Mouse (Mus musculus): ENCODE results near the gene Gm28557. TPM values are rescaled to one million over a fixed set of nuclear protein-coding genes. Genes with fewer than 3 reads are reported as not detected.

The Gm28557 gene
- polyA plus RNA-seq, 1 experiment from 2014 or later, result 3.4 TPM

DNA sequence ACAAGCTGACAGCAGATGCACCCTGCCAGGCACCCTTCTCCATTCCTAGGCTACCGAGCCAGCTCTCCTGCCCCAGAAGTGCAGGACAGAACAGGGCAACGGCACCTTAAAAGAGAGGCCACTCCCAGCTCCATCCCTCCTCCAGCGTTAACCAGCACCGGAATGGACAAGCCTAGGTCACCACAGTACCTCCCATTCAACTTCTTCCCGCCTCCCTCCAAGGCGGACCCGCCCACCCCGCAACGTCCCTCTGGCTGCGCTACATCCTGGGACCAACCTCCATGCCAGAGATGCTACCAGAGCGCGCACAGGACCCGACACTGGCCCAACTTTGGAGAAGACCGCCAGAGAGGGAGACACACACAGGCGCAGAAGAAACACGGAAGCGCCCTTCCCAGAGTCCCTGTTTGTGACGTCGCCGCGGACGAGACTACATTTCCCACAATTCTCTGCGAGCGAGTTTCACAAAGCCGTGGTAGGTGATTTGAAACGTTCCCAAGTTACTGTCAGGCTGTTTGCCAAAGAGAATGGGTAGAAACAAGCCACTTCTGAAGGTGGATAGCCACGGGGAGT is 47.5 kb downstream of the Gm28557 start, which contains the start of gene Zfp712:
Gene Zfp712 (minus strand): TSS at position 385 of the 573 bp plus-strand sequence.
- peaks cover 3% of the 10 kb centered on the region; the same call in 1 of the 2 replicates for H3K4me1 ChIP-seq (replicated peaks; ENCODE audit: control insufficient read depth, insufficient read depth, low read length)
- H3K27ac ChIP-seq (ENCODE audit: low read length), result peak within 1 kb of the TSS; percentile 92
- H3K36me3 ChIP-seq (ENCODE audit: control insufficient read depth, insufficient read depth, low read length), result no peaks in the 10 kb centered on the region
- peak; percentile 97 for ATAC-seq (ENCODE audit: low read depth)
- peak within 1 kb of the TSS; percentile 80 for H3K4me3 ChIP-seq (ENCODE audit: low read length)
- 0% methylated on average over 27 of the region's 27 CpGs for WGBS
- no peaks in the 10 kb centered on the region for H3K27me3 ChIP-seq (ENCODE audit: control insufficient read depth, insufficient read depth, low read depth, low read length)
- H3K4me2 ChIP-seq (ENCODE audit: low read depth, low read length), result peak within 1 kb of the TSS; percentile 62
- H3K9ac ChIP-seq (ENCODE audit: low read length), result peak within 1 kb of the TSS; percentile 75
- H3K9me3 ChIP-seq (ENCODE audit: control insufficient read depth, low read length), result 0 out of 2 replicates have a peak, but pooled peaks cover 4% of the 10 kb centered on the region

DNA sequence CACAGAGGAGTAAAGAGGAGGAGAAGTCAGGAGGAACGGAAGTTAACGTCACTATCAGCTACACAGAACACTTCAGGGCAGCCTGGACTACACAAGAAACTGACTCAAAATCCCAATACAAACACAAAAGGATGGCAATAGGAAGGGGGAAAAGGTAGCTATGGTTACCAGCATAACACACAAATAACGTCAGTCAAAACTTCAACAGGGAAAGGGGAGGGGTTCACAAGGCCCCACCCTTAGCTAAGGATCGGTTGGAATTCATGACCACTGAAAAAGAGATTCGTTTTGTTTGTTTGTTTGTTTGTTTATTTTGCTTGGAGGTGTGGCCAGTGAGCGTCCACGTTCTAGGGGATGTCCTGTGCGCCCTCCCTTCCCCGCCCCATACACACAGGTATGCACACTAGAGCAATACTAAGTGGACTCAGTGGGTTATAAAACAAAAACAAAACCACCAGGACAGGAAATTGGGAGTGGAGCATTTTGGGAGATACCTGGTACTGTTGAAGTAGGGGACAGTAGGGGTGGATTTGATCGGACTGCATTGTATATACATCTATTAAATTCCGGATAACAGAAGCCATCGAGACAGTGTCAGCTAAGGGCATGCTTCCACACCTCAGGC is 48.1 kb downstream of the Gm28557 start:
- no peaks in the 10 kb centered on the region for H3K27me3 ChIP-seq (ENCODE audit: control insufficient read depth, insufficient read depth, low read depth, low read length)
- H3K27ac ChIP-seq (ENCODE audit: low read length), result peak overlapping the region; percentile 92
- 0 out of 2 replicates have a peak, but pooled peaks cover 4% of the 10 kb centered on the region for H3K9me3 ChIP-seq (ENCODE audit: control insufficient read depth, low read length)
- H3K36me3 ChIP-seq (ENCODE audit: control insufficient read depth, insufficient read depth, low read length), result no peaks in the 10 kb centered on the region
- peak; percentile 34 for ATAC-seq (ENCODE audit: low read depth)
- 2% methylated on average over 12 of the region's 12 CpGs for WGBS
- peaks cover 3% of the 10 kb centered on the region; the same call in 1 of the 2 replicates for H3K4me1 ChIP-seq (replicated peaks; ENCODE audit: control insufficient read depth, insufficient read depth, low read length)
- H3K4me3 ChIP-seq (ENCODE audit: low read length), result peak overlapping the region; percentile 80
- peak overlapping the region; percentile 75 for H3K9ac ChIP-seq (ENCODE audit: low read length)
- H3K4me2 ChIP-seq (ENCODE audit: low read depth, low read length), result peak overlapping the region; percentile 62

Other genes with a start within 250 kb of the Gm28557 start
- gene Gm10767, start 203.7 kb downstream of the Gm28557 start, polyA plus RNA-seq (2015; fragmentation: Nextera tagmentation; extraction: Ambion mirVana), result 0.70 and 0.93 TPM in 2 replicates
- gene Zfp712, start 47.4 kb downstream of the Gm28557 start, polyA plus RNA-seq (2015; fragmentation: Nextera tagmentation; extraction: Ambion mirVana), result 4.9 and 5.1 TPM in 2 replicates
- 4.7 and 5.5 TPM in 2 replicates for gene Zfp708, start 10.6 kb downstream of the Gm28557 start, polyA plus RNA-seq (2015; fragmentation: Nextera tagmentation; extraction: Ambion mirVana)
- 0.11 and 0.46 TPM in 2 replicates for gene Rslcan18, start 7.7 kb upstream of the Gm28557 start, polyA plus RNA-seq (2015; fragmentation: Nextera tagmentation; extraction: Ambion mirVana)
- 2.0 and 2.3 TPM in 2 replicates for gene Zfp759, start 13.1 kb upstream of the Gm28557 start, polyA plus RNA-seq (2015; fragmentation: Nextera tagmentation; extraction: Ambion mirVana)
- 8.5 and 9.7 TPM in 2 replicates for gene Rsl1, start 64.6 kb upstream of the Gm28557 start, polyA plus RNA-seq (2015; fragmentation: Nextera tagmentation; extraction: Ambion mirVana)
- 1.8 and 2.6 TPM in 2 replicates for gene Zfp455, start 85.9 kb upstream of the Gm28557 start, polyA plus RNA-seq (2015; fragmentation: Nextera tagmentation; extraction: Ambion mirVana)
- 1.9 and 2.0 TPM in 2 replicates for gene Zfp458, start 169.9 kb upstream of the Gm28557 start, polyA plus RNA-seq (2015; fragmentation: Nextera tagmentation; extraction: Ambion mirVana)
- gene Zfp457, start 197.9 kb upstream of the Gm28557 start, polyA plus RNA-seq (2015; fragmentation: Nextera tagmentation; extraction: Ambion mirVana), result 0.75 and 0.85 TPM in 2 replicates
- gene Zfp595, start 224.0 kb upstream of the Gm28557 start, polyA plus RNA-seq (2015; fragmentation: Nextera tagmentation; extraction: Ambion mirVana), result 2.3 and 2.8 TPM in 2 replicates

Measured in lung, embryonic 16.5 days (tissue).